Mouse (Mus musculus) liver, embryonic 14.5 days (tissue): Measurements from ENCODE around the gene Scarb1.

Source experiments
- CTCF ChIP-seq: IDR thresholded peaks from 2 replicates; pipeline ENCODE4 v1.5.1; 2016; ENCODE audit warnings: antibody characterized with exemption, low read depth, control low read depth
- EP300 ChIP-seq: IDR thresholded peaks from 2 replicates; pipeline ENCODE4 v1.6.1; 2016; ENCODE audit warnings: antibody characterized with exemption, low read depth

DNA sequence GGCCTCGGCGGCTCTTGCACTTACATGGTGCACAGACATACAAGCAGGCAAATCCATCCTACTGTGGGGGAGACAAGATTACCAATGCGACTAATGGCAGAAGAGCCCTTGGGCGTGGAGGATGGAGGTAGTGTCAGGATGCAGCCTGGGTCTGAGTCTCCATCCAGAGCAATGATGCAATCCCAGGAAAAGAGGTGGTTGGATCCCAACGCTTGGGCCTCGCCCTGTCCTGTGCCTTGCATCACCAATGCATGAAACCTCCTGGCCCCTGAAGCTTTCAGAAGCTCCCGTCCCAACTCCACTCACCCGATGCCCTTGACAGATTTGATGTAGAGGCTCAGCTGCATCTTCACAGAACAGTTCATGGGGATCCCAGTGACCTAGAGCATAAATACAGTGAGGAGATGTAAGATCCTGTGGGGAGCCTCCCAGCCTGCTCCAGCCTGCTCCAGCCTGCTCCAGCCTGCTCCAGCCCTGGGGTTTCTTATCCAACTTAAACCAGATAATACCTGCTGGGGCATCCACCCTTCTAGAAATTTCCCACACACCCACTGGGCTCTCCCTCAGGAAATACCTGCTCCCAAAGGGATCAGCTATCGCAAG lies 53.7 kb downstream of the Scarb1 start:
- TF ChIP-seq EP300 = no peak
- TF ChIP-seq CTCF = no peak
